Mouse (Mus musculus) midbrain, postnatal 0 days (tissue): ENCODE results near the gene Srrd. TPM values are rescaled to one million over a fixed set of nuclear protein-coding genes. Genes with fewer than 3 reads are reported as not detected.

Experiments used
- ATAC-seq: fragments of 200-750 bp; cut with Nextera tagmentation; 2 replicates; pipeline ENCODE4 v1.8.0; 2017; ENCODE audit warnings: moderate number of reproducible peaks, mild to moderate bottlenecking, moderate TSS enrichment, moderate library complexity; ENCODE audit not compliant: low FRiP score
- DNase-seq: peaks from one replicate; pipeline ENCODE4 v3.0.0-alpha.2; 2015; ENCODE audit warnings: low spot score
- H3K27ac ChIP-seq: fragments of 300-500 bp; sonication (generic); 2 replicates; pipeline ENCODE4 v1.5.1; 2014; ENCODE audit warnings: low read depth, mild to moderate bottlenecking, low read length, mixed read lengths
- H3K27me3 ChIP-seq: fragments of 300-500 bp; sonication (generic); 2 replicates; pipeline ENCODE4 v1.6.1; 2014; ENCODE audit warnings: low read length, control low read depth, mixed read lengths; ENCODE audit not compliant: insufficient read depth
- H3K36me3 ChIP-seq: fragments of 300-500 bp; sonication (generic); 2 replicates; pipeline ENCODE4 v1.6.1; 2014; ENCODE audit warnings: low read length, control low read depth, mixed read lengths; ENCODE audit not compliant: insufficient read depth
- H3K4me1 ChIP-seq: fragments of 300-500 bp; sonication (generic); 2 replicates; pipeline ENCODE4 v1.6.1; 2014; ENCODE audit warnings: mild to moderate bottlenecking, control low read depth, antibody characterized with exemption, low read length, mixed read lengths; ENCODE audit not compliant: insufficient read depth
- H3K4me2 ChIP-seq: fragments of 300-500 bp; sonication (generic); 2 replicates; pipeline ENCODE4 v1.6.1; 2014; ENCODE audit warnings: low read depth, mild to moderate bottlenecking, low read length, mixed read lengths; ENCODE audit not compliant: poor library complexity, severe bottlenecking
- H3K4me3 ChIP-seq: fragments of 300-500 bp; sonication (generic); 2 replicates; pipeline ENCODE4 v1.5.1; 2014; ENCODE audit warnings: low read depth, mild to moderate bottlenecking, low read length, moderate library complexity
- H3K9ac ChIP-seq: fragments of 300-500 bp; sonication (generic); replicated peaks from 2 replicates; pipeline ENCODE4 v1.6.1; 2014; ENCODE audit warnings: mild to moderate bottlenecking, low read length, moderate library complexity, mixed read lengths; ENCODE audit not compliant: poor library complexity, severe bottlenecking
- H3K9me3 ChIP-seq: fragments of 300-500 bp; sonication (generic); 2 replicates; pipeline ENCODE4 v1.6.1; 2016; ENCODE audit warnings: low read length, control low read depth
- CTCF ChIP-seq: IDR thresholded peaks from 2 replicates; pipeline ENCODE4 v1.5.1; 2016; ENCODE audit warnings: antibody characterized with exemption, mild to moderate bottlenecking
- WGBS: fragments of 180-500 bp; shearing (Covaris S2); extraction: QIAGEN DNeasy Blood & Tissue Kit; methylation state at CpG from one replicate; pipeline ENCODE4 v1.1.7; 2014; 5-methylcytosine and 5-hydroxymethylcytosine counted together
- polyA plus RNA-seq: library from polyadenylated mRNA; unstranded; fragments of >200 nt; fragmentation: Nextera tagmentation; extraction: Ambion mirVana; gene quantifications from 2 replicates; pipeline ENCODE4 v1.2.1, GENCODE M21; 2015
- total RNA-seq: library from RNA; depleted of rRNA; stranded (reverse); fragments of >200 nt; gene quantifications from 2 replicates; pipeline ENCODE4 v1.2.3, GENCODE M21; 2014

Gene Srrd
- total and polyA plus RNA-seq, 2 experiments from 2014 or later, result 49.0 to 60.5 TPM

- H3K9ac ChIP-seq, result no peak overlapping the region
Observed at GRCm38 (mm10) chr5:112298226-112298988, 44.4 kb downstream of the Srrd start.

GRCm38 (mm10) chr5:112297257-112297656 is 45.6 kb downstream of the Srrd start:
- DNase-seq, result no peak
- Histone ChIP-seq H3K4me1 (no peaks in the 10 kb centered on the region), H3K9ac (no peak overlapping the region), H3K36me3 (no peaks in the 10 kb centered on the region), H3K9me3 (no peaks in the 10 kb centered on the region), H3K27me3 (no peaks in the 10 kb centered on the region), H3K27ac (no peak overlapping the region), H3K4me3 (no peak overlapping the region), H3K4me2 (no peak overlapping the region)
- 89% methylated on average over 2 of the region's 2 CpGs for WGBS
- no peak for TF ChIP-seq CTCF
- ATAC-seq, result no peak

More at GRCm38 (mm10) chr5:112298226-112298988, 44.4 kb downstream of the Srrd start:
- Histone ChIP-seq H3K4me1 (no peaks in the 10 kb centered on the region), H3K27me3 (no peaks in the 10 kb centered on the region), H3K4me2 (no peak overlapping the region), H3K4me3 (no peak overlapping the region), H3K36me3 (no peaks in the 10 kb centered on the region), H3K27ac (0 out of 2 replicates have a peak overlapping the region, but pooled peaks have one; percentile 4), H3K9me3 (no peaks in the 10 kb centered on the region)
- DNase-seq (no peak), ATAC-seq (no peak)
- WGBS, result 87% methylated on average over 12 of the region's 12 CpGs
- TF ChIP-seq CTCF, result no peak

- H3K27ac ChIP-seq, result no peak overlapping the region
- no peak for DNase-seq
- no peak overlapping the region for H3K4me2 ChIP-seq
- H3K36me3 ChIP-seq, result no peaks in the 10 kb centered on the region
- 65% methylated on average over 6 of the region's 6 CpGs for WGBS
- no peaks in the 10 kb centered on the region for H3K27me3 ChIP-seq
- no peak overlapping the region for H3K9ac ChIP-seq
- no peak for TF ChIP-seq CTCF
- no peak overlapping the region for H3K4me3 ChIP-seq
- no peaks in the 10 kb centered on the region for H3K4me1 ChIP-seq
- no peaks in the 10 kb centered on the region for H3K9me3 ChIP-seq
- ATAC-seq, result no peak
Observed at GRCm38 (mm10) chr5:112296404-112297181, 46.2 kb downstream of the Srrd start.

- no peaks in the 10 kb centered on the region for H3K36me3 ChIP-seq
- 57% methylated on average over 8 of the region's 8 CpGs for WGBS
- H3K4me1 ChIP-seq, result no peaks in the 10 kb centered on the region
- H3K27ac ChIP-seq, result no peak overlapping the region
- no peaks in the 10 kb centered on the region for H3K27me3 ChIP-seq
- no peak for DNase-seq
- H3K9ac ChIP-seq, result no peak overlapping the region
- ATAC-seq, result no peak
- H3K4me2 ChIP-seq, result no peak overlapping the region
- no peak overlapping the region for H3K4me3 ChIP-seq
- TF ChIP-seq CTCF, result no peak
- H3K9me3 ChIP-seq, result no peaks in the 10 kb centered on the region
Observed at GRCm38 (mm10) chr5:112295564-112295963, 47.3 kb downstream of the Srrd start.

DNA sequence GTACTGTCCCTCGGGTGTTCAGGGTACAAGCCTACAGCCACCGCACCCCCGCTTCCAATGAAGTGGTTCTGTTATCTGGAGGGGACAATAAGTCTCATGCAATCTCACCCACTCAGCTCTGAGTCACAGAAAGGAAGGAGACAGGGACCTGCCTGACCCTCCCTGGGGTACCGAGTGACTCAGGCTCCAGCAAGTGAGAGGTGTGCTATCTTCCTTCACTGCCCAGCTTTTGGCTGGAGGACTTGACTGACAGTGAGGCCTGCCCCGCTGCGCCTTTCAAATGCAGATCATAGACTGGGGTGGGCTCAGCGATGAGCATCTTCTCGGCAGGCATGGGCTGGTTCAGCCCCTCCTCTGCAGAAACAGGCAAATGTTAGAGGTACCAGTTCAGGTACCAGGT is 47.7 kb downstream of the Srrd start:
- Histone ChIP-seq H3K9me3 (no peaks in the 10 kb centered on the region), H3K9ac (no peak overlapping the region), H3K4me3 (no peak overlapping the region), H3K36me3 (no peaks in the 10 kb centered on the region), H3K4me2 (no peak overlapping the region), H3K4me1 (no peaks in the 10 kb centered on the region), H3K27ac (no peak overlapping the region), H3K27me3 (no peaks in the 10 kb centered on the region)
- WGBS, result 38% methylated on average over 8 of the region's 8 CpGs
- no peak for TF ChIP-seq CTCF
- DNase-seq, result no peak
- no peak for ATAC-seq

DNA sequence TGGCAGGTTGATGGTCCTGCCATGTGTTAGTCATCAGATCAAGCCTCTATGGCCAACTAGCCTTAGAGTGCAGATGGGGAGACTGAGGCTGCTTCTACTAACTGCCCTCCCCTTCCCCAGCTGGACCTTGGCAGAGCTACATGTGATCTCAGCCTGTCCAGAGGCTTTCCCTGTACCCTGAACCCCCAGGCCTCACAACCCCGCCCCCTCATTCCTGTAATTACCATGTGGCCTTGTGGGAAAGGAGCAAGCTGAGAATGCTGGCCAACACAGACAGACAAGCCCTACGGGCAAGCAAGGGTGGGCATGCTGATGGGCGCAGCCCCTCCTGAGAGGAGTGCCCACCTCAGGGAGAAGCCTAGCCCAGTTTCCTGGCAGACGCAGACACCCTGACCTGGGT is 48.1 kb downstream of the Srrd start:
- DNase-seq (no peak), ATAC-seq (no peak)
- Histone ChIP-seq H3K27me3 (no peaks in the 10 kb centered on the region), H3K4me1 (no peaks in the 10 kb centered on the region), H3K9me3 (no peaks in the 10 kb centered on the region), H3K4me3 (no peak overlapping the region), H3K4me2 (no peak overlapping the region), H3K27ac (no peak overlapping the region), H3K36me3 (no peaks in the 10 kb centered on the region), H3K9ac (no peak overlapping the region)
- 63% methylated on average over 4 of the region's 4 CpGs for WGBS
- no peak for TF ChIP-seq CTCF
